Mouse (Mus musculus) hindbrain, embryonic 11.5 days (tissue): Measurements from ENCODE around the gene Slc16a2. TPM values are rescaled to one million over a fixed set of nuclear protein-coding genes. Genes with fewer than 3 reads are reported as not detected.

ENCODE experiments used
- ATAC-seq: fragments of 200-750 bp; cut with Nextera tagmentation; 2 replicates; pipeline ENCODE4 v1.8.0; 2017; ENCODE audit warnings: mild to moderate bottlenecking, moderate TSS enrichment, moderate library complexity; ENCODE audit not compliant: low FRiP score
- DNase-seq: peaks from one replicate; pipeline ENCODE4 v3.0.0-alpha.2; 2015; ENCODE audit warnings: low spot score
- H3K27ac ChIP-seq: fragments of 300-500 bp; sonication (generic); 2 replicates; pipeline ENCODE4 v1.5.1; 2014; ENCODE audit warnings: mild to moderate bottlenecking, low read depth, low read length
- H3K27me3 ChIP-seq: fragments of 300-500 bp; sonication (generic); 2 replicates; pipeline ENCODE4 v1.6.1; 2014; ENCODE audit warnings: mild to moderate bottlenecking, low read length, moderate library complexity, mixed read lengths; ENCODE audit not compliant: control insufficient read depth, insufficient read depth
- H3K36me3 ChIP-seq: fragments of 300-500 bp; sonication (generic); 2 replicates; pipeline ENCODE4 v1.6.1; 2014; ENCODE audit warnings: mild to moderate bottlenecking, low read length, moderate library complexity, mixed read lengths; ENCODE audit not compliant: control insufficient read depth, insufficient read depth
- H3K4me1 ChIP-seq: fragments of 300-500 bp; sonication (generic); replicated peaks from 2 replicates; pipeline ENCODE4 v1.6.1; 2014; ENCODE audit warnings: low read length, mixed read lengths; ENCODE audit not compliant: control insufficient read depth, insufficient read depth
- H3K4me2 ChIP-seq: fragments of 300-500 bp; sonication (generic); replicated peaks from 2 replicates; pipeline ENCODE4 v1.6.1; 2014; ENCODE audit warnings: mild to moderate bottlenecking, low read depth, low read length
- H3K4me3 ChIP-seq: fragments of 300-500 bp; sonication (generic); 2 replicates; pipeline ENCODE4 v1.5.1; 2014; ENCODE audit warnings: low read depth, low read length
- H3K9ac ChIP-seq: fragments of 300-500 bp; sonication (generic); 2 replicates; pipeline ENCODE4 v1.6.1; 2014; ENCODE audit warnings: low read depth, low read length
- H3K9me3 ChIP-seq: fragments of 300-500 bp; sonication (generic); 2 replicates; pipeline ENCODE4 v1.6.1; 2016; ENCODE audit warnings: low read length; ENCODE audit not compliant: control insufficient read depth
- WGBS: fragments of 180-500 bp; shearing (Covaris S2); extraction: QIAGEN DNeasy Blood & Tissue Kit; methylation state at CpG from one replicate; pipeline ENCODE4 v1.1.7; 2014; 5-methylcytosine and 5-hydroxymethylcytosine counted together
- polyA plus RNA-seq: library from polyadenylated mRNA; unstranded; fragments of >200 nt; fragmentation: Nextera tagmentation; extraction: Ambion mirVana; gene quantifications from 2 replicates; pipeline ENCODE4 v1.2.1, GENCODE M21; 2014

The Slc16a2 gene
- polyA plus RNA-seq, 1 experiment from 2014 or later = 12.7 TPM

DNA sequence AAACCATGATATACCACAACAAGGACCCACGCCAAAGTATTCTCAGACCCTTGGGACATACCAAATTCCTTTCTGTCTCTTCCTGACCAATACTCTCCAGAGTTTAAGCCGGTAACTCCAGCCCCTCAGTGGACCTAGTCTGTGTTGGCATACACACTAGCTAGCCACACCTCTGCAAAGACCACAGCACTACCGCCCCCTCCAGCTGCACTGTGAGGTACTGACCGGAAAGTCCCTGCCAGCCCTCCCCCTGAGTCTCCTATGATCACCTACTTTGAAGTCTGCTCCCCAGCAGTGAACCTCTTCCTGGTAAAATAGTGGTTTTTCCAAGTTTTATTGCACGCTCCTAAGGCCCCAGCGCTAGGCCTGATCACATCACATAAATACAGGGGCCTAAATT lies 2.5 kb downstream of the Slc16a2 start:
- H3K9me3 ChIP-seq = no peaks in the 10 kb centered on the region
- DNase-seq (no peak), ATAC-seq (no peak)
- no peaks in the 10 kb centered on the region for H3K4me1 ChIP-seq
- H3K27me3 ChIP-seq = peaks cover 45% of the 10 kb centered on the region
- 50% methylated on average over 6 of the region's 6 CpGs for WGBS
- no peak overlapping the region for H3K9ac ChIP-seq
- no peaks in the 10 kb centered on the region for H3K36me3 ChIP-seq
- H3K4me2 ChIP-seq = no peak overlapping the region
- H3K27ac ChIP-seq = no peak overlapping the region
- no peak overlapping the region for H3K4me3 ChIP-seq

DNA sequence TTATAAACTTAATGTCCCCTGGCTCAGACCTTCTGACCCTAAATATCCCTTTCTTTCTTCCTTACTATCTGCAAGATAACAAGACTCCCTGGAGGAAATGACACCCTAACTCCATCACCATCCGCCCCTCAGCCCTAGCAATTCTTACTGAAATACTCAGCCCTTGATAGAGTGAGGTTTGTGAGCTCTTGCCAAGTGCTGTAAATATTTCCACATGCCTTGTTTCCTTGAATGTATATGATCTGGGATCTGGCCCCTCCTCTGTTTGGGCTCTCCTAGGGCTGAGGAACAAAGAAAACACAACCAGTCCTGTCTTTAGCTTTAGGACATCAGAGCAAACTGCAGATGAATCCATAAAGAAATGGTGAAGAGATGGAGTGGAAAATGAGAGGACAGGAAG lies 9.1 kb downstream of the Slc16a2 start:
- no peak overlapping the region for H3K4me2 ChIP-seq
- H3K27ac ChIP-seq = no peak overlapping the region
- 71% methylated on average over 1 of the region's 1 CpGs for WGBS
- peaks cover 27% of the 10 kb centered on the region for H3K27me3 ChIP-seq
- no peak overlapping the region for H3K4me3 ChIP-seq
- DNase-seq = no peak
- no peaks in the 10 kb centered on the region for H3K4me1 ChIP-seq
- no peaks in the 10 kb centered on the region for H3K9me3 ChIP-seq
- H3K36me3 ChIP-seq = no peaks in the 10 kb centered on the region
- ATAC-seq = no peak
- no peak overlapping the region for H3K9ac ChIP-seq

DNA sequence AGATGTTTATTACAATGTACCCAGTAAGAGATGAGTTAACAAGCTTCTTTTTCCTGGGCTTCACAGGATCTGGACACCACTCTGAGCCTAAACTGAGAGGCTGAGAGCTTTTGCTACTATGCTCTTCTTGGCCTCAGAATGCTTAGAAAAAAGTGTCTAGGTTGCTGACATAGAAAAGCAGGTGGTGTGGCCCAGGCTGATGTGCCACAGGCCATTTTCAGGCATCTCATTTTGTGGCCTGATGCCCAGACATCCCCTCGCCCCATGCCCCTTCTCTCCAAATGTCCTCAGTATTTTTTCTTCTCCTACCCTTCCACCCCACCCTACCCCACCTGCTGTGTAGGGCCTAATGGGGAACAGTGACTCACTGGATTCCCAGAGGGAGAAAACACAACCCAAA lies 11.3 kb downstream of the Slc16a2 start:
- H3K4me2 ChIP-seq = no peak overlapping the region
- no peaks in the 10 kb centered on the region for H3K9me3 ChIP-seq
- H3K36me3 ChIP-seq = no peaks in the 10 kb centered on the region
- H3K9ac ChIP-seq = no peak overlapping the region
- no peak for DNase-seq
- WGBS = 50% methylated on average over 1 of the region's 1 CpGs
- H3K27me3 ChIP-seq = peaks cover 29% of the 10 kb centered on the region
- H3K4me3 ChIP-seq = no peak overlapping the region
- H3K27ac ChIP-seq = no peak overlapping the region
- no peak for ATAC-seq
- no peaks in the 10 kb centered on the region for H3K4me1 ChIP-seq

DNA sequence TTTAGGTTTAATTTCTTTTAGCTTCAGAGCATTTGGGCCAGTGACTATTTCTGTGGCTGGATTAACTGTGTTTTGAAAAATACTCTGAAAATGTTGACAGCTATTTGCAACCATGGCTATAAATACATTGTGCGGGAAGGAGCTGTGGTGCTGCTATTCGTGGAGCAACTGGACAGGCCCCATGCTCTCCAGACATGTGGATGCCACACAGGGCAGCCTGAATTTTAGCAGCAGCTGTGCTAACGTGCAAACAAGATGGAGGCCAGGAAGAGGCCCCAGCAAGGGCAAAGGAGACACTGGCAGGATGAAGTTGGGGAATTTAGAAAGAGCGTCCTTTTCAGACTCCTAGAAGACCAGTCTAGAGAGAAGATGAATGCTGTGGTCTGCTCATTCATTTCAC lies 15.4 kb downstream of the Slc16a2 start:
- WGBS = 81% methylated on average over 4 of the region's 4 CpGs
- Histone ChIP-seq H3K9me3 (no peaks in the 10 kb centered on the region), H3K9ac (no peak overlapping the region), H3K4me2 (no peak overlapping the region), H3K27me3 (peaks cover 27% of the 10 kb centered on the region), H3K36me3 (no peaks in the 10 kb centered on the region), H3K27ac (no peak overlapping the region), H3K4me3 (no peak overlapping the region), H3K4me1 (no peaks in the 10 kb centered on the region)
- no peak for ATAC-seq
- DNase-seq = no peak

DNA sequence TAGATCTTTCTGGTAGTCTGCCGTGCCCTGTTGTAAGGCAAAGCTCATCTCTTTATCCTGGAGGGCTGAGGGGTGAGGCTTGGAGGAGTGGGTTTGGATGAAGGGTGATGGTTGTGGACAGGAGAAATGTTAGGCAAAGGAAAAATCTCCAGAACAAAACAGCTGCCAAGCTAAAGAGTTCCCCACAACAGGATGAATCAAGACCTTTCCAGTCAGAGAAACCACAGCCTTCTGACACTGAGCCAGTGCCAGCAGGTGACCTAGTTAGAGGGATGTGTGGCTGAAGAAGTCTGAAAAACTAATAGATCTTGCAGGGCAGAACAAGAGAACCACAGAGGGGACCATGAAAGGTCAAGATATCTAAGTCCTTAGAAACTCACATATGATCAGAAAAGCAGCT lies 24.8 kb downstream of the Slc16a2 start:
- H3K9ac ChIP-seq = no peak overlapping the region
- H3K4me3 ChIP-seq = no peak overlapping the region
- DNase-seq (no peak), ATAC-seq (no peak)
- no peaks in the 10 kb centered on the region for H3K9me3 ChIP-seq
- no peak overlapping the region for H3K4me2 ChIP-seq
- H3K27ac ChIP-seq = no peak overlapping the region
- 83% methylated on average over 1 of the region's 1 CpGs for WGBS
- no peaks in the 10 kb centered on the region for H3K36me3 ChIP-seq
- H3K4me1 ChIP-seq = no peaks in the 10 kb centered on the region
- peaks cover 34% of the 10 kb centered on the region; the same call in 1 of the 2 replicates for H3K27me3 ChIP-seq

GRCm38 (mm10) chrX:103795506-103795905 lies 26.3 kb downstream of the Slc16a2 start:
- 64% methylated on average over 5 of the region's 5 CpGs for WGBS
- H3K9me3 ChIP-seq = no peaks in the 10 kb centered on the region
- peaks cover 43% of the 10 kb centered on the region; the same call in 1 of the 2 replicates for H3K27me3 ChIP-seq
- H3K36me3 ChIP-seq = no peaks in the 10 kb centered on the region
- no peaks in the 10 kb centered on the region for H3K4me1 ChIP-seq
- no peak for ATAC-seq
- H3K4me3 ChIP-seq = no peak overlapping the region
- no peak for DNase-seq
- no peak overlapping the region for H3K9ac ChIP-seq
- no peak overlapping the region for H3K4me2 ChIP-seq
- H3K27ac ChIP-seq = no peak overlapping the region

DNA sequence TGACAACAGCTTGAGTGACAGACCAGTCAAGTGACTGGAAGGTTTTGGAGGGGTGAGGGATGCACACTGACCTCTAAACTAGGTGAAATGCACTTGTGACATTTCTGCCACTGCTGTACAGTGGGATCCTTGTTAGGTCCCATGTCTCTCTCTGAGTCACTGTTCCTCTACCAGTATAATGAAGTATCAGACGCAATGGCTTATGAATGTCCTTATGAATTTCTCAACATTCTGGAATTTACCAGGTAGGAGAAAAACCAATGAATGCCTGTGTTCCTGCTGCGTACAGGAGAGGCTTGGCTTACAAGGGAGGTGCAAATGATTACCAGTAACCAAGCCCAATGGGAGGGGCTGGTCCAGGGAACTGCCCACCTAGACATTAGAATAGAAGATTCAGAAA lies 30.5 kb downstream of the Slc16a2 start:
- Histone ChIP-seq H3K9me3 (no peaks in the 10 kb centered on the region), H3K9ac (no peak overlapping the region), H3K4me2 (no peak overlapping the region), H3K36me3 (no peaks in the 10 kb centered on the region), H3K4me3 (no peak overlapping the region), H3K4me1 (no peaks in the 10 kb centered on the region), H3K27me3 (peaks cover 29% of the 10 kb centered on the region; the same call in 1 of the 2 replicates), H3K27ac (no peak overlapping the region)
- DNase-seq (no peak), ATAC-seq (no peak)
- WGBS = 85% methylated on average over 2 of the region's 2 CpGs

DNA sequence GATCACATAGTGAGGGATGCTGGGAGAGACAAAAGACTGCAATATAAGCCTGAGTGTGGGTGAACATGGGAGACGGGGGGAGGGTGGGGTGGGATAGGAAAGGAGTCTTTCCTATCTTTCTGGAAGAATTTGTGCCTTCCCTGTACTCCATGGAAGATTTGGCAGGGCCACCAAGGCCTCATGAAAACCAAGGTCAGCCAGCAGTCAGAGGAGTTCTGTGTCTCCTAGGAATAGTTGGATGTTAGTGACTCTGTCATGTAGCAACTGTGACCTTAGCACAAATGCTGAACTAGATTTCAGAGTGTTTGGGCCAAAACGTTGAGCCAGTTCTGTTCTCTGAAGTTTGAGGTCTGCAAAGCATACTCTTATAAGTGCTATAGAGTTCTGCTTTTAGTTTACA lies 36.1 kb downstream of the Slc16a2 start:
- DNase-seq = no peak
- H3K9ac ChIP-seq = no peak overlapping the region
- H3K9me3 ChIP-seq = no peaks in the 10 kb centered on the region
- H3K27ac ChIP-seq = no peak overlapping the region
- WGBS = 53% methylated on average over 2 of the region's 2 CpGs
- peaks cover 21% of the 10 kb centered on the region for H3K27me3 ChIP-seq
- no peaks in the 10 kb centered on the region for H3K36me3 ChIP-seq
- no peaks in the 10 kb centered on the region for H3K4me1 ChIP-seq
- no peak overlapping the region for H3K4me3 ChIP-seq
- ATAC-seq = no peak
- H3K4me2 ChIP-seq = no peak overlapping the region

GRCm38 (mm10) chrX:103776412-103776811 lies 45.4 kb downstream of the Slc16a2 start:
- ATAC-seq (no peak), DNase-seq (no peak)
- peaks cover 31% of the 10 kb centered on the region for H3K27me3 ChIP-seq
- H3K4me1 ChIP-seq = no peaks in the 10 kb centered on the region
- no peaks in the 10 kb centered on the region for H3K9me3 ChIP-seq
- H3K27ac ChIP-seq = no peak overlapping the region
- H3K9ac ChIP-seq = no peak overlapping the region
- no peak overlapping the region for H3K4me2 ChIP-seq
- H3K4me3 ChIP-seq = no peak overlapping the region
- H3K36me3 ChIP-seq = no peaks in the 10 kb centered on the region
